Mouse (Mus musculus) retina, embryonic 14.5 days (tissue): ENCODE results near the gene Ubb.

Experiments
- DNase-seq: peaks from one replicate; pipeline ENCODE4 v3.0.0-alpha.2; 2015; ENCODE audit warnings: low spot score

Ubb gene

DNA sequence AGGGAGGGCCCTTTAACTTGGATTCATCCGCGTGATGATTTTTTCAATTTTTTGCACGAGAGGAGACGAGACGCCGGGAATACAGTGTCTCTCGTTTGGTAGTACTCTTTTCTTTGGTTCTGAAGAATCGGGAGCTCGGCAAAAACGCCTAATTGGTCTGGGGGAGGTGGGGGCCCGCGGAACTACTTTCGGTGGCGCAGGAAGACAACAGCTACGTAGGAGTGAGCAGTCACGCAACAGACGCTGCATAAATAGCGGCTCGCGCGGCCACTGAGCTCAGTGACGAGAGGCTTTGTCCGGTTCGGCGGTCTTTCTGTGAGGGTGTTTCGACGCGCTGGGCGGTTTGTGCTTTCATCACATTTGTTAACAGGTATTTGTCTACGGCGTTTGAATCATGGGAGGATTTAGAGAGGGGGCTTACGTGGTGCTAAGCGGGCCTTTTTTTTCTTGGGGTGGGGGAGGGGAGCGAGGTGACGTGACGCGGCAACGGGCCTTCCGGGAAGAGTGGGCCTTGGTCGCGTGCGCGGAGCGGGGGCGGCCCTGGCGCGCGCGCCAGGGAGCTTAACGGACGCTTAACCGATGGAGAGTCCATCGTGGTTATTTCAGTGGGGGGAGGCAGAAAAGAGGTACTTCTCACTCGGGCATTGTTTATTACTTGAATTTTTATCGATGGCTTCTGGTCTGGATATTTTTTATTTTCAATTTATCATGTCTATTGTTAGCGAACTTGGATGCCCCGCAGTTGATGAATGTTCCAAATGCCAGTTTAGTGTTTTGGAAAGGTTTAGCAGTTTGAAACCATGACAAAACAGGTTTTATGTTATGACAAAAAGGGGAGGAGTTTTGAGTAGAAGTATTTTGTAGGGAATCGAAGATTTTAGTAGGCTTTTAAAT is 502 bp downstream of the Ubb start:
- peak; percentile 96 for DNase-seq

DNA sequence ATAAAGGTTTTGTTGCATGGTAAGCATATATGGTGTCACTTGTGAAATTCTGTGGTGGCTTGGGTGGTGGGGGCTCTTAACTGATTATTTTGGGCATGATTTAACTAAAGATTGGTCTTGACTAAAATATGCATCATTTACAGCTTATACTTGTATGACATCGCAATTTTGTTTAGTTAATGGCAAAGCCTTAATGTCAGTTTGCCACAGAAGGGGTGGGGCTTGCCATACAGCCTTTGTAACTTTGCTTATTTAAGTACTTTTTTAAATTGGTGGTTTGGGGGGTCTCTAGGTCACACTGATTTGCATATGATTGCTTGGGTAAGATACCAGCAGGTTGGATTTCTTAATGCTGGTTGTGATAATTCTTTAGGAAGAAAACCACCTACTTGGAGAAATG is 2.2 kb downstream of the Ubb start:
- no peak for DNase-seq

DNA sequence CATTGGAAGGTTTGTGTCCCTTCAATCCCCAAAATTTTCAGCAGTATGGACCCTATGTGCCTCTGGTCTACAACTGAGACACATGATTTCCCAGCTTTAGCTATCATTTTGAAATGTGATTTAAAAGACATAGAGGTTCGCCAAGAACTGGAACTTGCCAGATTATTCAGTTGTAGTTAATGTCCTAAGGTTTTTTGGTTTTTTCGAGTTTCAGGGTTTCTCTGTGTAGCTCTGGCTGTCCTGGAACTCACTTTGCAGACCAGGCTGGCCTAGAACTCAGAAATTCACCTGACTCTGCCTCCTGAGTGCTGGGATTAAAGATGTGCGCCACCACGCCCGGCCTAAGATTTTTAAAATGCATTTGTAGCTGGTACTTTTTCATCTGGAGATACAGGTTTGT is 2.7 kb downstream of the Ubb start:
- DNase-seq = no peak

DNA sequence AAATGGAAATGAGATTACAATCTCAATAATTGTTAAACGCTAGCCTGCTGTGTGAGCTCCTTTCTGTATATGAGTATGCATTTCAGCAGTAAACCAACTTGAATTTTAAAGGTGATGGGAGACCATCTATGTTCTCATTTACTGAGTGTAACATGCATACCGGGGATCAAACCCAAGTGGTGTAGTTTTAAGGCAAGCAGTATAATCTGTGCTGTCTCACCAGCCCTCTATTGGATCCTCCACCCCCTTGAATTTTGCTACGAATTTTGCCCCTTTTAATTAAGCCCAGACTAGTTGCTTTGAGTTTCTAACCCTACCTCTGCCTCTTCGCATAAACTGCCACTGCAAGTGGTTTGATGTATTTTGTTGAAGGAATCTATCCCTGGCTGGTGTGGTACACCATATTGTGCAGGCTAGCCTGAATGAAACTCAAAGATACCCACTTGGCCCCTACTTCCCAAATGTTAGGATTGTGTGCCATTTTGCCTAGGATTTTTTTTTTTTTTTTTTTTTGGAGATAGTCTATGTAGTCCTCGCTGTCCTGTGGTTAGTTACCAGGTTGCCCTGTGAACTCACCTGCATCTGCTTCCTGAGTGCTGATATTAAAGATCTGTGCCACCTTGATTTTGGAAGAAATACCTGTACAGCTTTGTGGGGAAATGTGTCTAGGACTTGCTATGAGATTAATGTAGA is 3.3 kb downstream of the Ubb start:
- peak; percentile 16 for DNase-seq

DNA sequence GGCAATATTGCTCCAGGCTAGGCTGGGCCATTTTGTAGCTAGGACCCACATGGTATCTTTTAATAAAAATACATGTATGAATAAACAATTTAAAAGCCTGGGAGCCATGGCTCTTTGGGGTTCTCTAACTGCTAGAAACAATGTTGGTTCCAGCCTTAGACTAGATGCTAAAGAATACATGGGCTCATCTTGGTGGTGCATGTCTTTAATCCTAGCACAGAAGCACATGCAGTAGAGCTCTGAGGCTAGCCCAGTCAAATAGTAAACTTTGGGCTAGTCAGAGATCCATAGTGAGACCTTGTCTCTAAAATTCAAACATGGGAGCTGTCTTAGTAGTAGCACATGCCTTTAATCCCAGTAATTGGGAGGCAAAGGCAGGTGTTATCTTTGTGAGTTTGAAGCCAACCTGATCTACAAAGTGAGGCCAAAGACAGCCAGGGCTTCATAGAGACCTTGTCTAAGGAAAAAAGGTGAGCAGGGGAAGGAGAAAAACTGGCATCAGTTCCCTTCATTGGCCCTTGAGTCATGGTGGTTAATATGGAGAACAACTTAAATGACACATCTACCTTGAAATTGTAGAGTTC is 4.1 kb downstream of the Ubb start:
- DNase-seq = peak; percentile 19

DNA sequence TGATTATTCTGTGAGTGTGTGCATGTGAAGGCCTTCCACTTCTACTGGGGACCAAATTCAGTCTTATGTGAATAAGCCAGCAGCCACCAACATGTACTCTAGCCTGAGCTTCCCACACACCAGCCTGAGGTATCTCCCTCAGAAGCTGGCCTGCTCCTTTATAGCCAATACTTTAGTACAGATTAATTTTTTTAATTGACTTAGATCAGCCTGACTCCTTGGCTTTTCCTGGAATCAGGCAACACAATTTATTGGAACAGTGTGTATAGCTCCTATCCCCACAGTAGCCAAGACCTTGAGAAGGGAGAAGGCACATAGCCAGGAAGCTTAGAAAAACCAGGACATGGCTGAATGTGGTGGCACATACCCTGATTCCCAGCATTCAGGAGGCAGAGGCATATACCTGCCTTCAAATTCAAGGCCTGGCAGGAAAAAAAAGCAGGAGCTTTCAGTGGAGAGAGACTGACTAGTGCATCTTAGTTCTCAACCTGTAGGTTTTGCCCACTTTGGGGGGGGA is 5.0 kb downstream of the Ubb start:
- DNase-seq = peak; percentile 20

DNA sequence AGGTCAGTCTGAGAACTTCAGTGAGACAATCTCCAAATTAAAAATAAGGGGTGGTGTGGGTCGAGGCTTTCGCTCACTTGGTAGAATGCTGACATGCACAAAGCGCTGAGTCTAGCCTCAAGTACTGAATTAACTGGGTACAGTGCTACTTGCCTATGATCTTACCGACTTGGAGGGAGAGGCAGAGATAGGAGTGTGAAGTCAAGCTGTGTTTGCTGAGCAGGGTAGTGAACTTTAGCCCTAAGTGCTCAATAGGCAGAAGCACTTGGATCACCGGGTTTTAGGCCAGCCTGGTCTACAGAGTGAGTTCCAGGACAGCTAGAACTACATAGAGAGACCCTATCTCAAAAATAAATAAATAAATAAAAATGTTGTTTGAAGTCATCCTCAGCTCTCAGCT is 6.2 kb downstream of the Ubb start:
- peak; percentile 16 for DNase-seq

DNA sequence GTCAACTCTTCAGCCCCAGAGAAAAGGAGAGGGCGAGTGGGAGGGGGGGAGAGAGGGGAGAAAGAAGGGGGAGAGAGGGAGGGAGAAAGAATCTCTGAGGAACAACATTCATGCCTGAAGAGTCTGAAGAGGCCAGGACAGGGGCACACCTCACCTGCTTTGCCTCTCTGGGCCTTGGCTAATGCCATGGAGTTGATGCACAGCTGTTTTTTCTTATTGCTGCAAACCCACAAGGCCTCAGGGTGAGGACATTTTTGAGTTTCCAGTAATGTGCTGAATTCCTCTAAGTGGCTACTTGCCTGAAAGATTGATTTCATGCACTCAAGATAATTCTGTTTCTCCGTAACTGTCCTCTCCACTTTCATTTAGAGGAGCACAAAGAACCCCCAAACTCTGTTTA is 7.2 kb downstream of the Ubb start:
- DNase-seq = no peak

DNA sequence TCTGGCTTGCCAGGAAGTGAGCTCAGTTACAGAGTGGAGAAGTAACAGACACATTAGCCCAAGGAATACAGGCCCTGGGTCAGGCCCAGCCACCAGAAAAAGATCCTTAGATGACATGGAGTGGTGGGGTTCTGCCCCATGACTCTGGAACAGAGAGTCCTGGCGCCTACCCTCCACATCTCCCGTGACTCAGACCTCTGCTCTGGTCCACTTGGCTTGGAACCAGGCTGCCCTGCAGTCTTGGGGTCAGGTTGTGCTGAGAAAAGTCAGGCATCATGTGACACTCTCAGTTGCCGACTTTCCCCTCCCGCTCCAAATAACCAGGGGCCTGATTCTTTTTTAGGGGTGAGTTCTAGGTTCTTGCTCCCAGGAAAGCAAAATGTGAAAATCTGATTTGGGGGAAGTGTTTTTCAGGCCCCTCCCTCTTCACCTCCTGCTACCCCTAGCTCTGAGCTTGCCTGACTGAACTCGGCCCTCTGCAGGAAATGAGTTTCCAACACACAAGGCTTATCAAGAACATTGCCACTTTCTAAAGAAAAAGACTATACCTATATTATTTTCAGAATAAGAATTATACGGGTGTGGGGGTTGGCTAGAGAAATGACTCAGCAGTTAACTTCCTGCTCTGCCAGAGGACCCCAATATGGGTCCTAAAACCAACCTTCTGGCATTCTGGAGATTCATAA is 8.1 kb downstream of the Ubb start:
- DNase-seq = peak; percentile 10

DNA sequence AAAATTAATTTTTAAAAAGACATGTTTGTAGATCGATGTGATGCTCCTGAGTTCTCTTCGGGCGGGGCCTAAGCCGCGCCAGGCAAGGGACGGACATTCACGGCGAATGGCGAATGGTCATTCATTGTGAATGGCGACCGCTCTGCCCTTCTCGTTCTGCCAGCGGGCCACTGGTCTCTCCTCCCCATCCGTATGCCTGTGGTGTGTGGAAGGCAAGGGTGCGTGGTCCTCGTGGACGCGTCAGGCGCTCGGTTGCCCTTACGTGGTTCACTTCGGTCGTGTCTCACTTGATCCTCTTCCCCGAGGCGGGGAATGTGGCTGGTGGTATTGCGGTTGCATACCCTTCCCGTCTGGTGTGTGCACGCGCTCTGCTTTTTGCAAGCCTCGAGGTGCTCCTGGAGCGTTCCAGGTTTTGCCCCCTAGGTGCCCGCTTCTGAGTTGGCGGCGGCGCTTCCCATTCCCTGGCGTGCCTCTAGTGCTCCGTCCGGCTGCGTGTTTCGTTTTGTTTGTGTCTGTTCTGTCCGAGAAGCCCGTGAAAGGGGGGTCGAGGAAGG is 9.6 kb downstream of the Ubb start:
- peak; percentile 20 for DNase-seq

DNA sequence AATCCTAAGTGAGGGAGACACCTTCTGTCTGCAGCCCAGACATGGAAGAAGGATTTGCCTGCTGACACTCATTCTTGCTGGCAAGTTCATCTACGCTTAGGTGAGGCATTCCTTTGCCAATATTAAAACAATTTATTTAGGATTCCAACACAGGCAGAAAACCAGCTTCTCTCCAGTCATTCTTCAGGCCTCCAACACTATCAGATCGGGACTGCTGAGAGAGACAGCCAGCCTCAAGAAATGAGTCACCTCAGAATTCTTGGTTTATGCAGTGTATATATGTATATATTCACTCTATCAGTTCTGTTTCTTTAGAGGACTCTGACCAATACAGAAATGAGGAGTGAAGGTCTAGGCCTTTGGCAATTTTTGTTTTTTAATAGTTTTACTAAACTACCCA is 12.6 kb downstream of the Ubb start:
- DNase-seq = no peak

DNA sequence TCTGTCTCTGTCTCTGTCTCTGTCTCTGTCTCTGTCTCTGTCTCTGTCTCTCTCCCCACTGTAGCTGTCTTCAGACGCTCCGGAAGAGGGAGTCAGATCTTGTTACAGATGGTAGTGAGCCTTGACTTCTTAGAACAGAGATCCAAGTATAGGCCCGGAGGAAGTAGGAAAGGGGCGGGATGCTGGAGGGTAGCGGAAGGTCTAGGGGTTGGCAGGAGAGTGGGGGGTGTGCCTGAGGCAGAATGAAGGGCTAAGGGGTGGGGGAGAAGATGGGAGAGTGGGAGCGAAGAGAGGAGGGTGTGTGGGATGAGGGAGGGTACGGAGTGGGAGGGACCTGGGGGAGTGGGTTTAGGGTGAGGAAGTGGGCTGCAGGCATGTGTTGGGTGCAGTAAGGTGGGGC is 14.8 kb downstream of the Ubb start:
- DNase-seq = no peak

DNA sequence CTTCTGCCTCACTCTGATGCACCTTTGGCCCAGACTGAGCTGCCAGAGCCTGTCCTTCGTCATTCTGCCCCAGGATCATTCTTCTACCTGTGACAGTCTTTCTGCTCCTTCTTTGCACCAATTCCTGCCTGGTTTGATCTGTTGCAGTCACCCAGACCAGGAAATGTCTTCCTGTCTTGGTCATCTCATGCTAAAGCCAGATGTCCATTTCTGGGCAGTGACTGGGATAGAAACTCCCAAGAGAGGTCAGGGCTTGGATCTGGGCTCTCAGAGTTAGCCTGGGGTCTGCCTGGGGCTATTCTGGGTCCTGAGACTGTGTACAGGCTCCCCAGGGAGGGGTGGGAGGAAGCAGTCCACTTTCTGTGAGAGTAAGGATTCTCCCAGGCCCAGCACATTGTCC is 15.2 kb downstream of the Ubb start:
- DNase-seq = no peak

DNA sequence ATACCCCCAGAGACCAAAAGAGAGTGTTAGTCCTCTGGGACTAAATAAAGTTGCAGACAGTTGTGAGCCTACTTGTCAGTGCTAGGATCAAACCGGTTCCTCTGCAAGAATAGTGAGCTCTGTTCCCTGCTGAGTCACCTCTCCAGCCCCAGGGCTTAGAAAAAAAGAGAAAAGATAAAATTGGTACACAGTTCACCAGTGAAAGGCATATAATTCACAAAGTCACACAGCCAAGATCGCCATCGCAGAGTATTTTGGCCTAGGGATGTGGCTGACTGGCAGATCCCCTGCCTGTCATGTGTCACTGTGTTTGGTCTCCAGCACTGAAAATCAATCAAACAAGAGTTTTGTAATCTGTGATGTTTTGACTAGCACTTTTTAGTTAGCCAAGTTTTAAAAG is 17.3 kb downstream of the Ubb start:
- DNase-seq = no peak

DNA sequence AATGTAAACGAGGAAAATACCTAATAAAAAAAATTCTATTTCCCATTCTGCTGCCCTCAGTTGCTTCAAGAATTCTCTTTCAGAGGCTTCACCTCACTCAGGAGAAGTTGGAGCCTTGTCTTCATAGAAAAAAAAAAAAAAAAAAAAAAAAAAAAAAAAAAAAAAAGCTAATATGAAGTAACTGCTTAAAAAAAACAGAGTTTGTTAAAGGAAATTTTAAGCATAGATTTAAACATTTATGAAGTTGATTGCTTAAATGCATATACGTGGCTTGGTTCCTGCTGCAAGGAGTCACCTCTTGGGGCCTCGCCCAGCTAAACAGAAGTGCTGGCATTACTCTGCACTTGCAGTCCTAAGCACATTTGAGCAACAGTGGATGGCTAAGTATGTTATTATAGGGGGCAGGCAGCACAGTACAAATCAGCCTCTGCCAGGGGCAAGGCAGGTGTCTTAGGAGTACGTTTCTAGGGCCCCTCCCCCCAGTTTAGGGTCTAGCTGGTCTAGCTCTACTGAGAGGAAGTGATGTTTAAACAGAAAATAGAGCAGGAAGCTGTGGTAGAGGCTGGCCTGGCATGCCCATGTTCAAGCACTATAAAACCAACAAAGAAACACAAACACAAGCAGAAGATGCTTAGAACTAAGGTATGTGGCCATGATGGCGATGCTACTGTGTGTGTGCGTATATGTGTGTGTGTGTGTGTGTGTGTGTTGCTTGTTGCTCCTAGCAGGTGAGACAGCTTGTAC is 23.2 kb downstream of the Ubb start, which contains the start of gene Trpv2:
Gene Trpv2, plus strand, starts transcription at position 528 of the 744 bp plus-strand sequence.
- no peak for DNase-seq

DNA sequence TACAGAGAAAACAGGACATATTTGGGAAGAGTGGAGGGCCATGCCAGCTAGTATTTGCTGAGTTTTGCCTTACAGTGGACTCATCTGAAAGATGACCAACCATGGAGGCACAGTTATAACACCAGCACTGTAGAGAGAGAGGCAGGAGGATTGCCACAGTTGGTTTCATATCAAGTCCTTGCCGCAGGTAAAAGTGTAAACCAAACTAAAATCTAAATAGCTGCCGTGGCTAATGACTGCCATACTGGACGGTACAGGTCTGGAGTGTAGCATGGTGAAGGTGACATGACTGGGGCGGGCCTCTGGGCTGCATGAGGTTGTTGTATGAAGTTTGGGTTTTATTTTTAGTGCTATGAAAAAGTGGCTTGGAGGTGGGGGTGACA is 23.7 kb downstream of the Ubb start:
- DNase-seq = no peak

DNA sequence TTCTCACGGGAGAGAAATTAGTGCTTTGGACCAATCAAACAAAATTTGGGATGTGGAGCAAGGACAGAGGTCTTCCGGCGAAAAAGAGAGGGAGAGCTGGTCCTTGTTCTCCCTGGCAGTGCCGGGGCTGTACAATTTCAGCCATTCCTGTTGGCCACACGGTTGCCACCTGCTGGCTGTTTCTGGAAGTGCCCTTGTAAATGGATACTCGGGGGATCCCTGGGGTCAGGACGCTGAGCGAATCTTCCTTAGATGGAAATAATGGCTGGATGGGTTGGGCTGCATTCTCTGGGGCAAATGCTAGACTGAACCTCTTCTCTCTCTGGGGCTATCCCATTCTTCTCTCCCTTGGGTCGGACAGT is 24.3 kb downstream of the Ubb start:
- DNase-seq = peak; percentile 95

DNA sequence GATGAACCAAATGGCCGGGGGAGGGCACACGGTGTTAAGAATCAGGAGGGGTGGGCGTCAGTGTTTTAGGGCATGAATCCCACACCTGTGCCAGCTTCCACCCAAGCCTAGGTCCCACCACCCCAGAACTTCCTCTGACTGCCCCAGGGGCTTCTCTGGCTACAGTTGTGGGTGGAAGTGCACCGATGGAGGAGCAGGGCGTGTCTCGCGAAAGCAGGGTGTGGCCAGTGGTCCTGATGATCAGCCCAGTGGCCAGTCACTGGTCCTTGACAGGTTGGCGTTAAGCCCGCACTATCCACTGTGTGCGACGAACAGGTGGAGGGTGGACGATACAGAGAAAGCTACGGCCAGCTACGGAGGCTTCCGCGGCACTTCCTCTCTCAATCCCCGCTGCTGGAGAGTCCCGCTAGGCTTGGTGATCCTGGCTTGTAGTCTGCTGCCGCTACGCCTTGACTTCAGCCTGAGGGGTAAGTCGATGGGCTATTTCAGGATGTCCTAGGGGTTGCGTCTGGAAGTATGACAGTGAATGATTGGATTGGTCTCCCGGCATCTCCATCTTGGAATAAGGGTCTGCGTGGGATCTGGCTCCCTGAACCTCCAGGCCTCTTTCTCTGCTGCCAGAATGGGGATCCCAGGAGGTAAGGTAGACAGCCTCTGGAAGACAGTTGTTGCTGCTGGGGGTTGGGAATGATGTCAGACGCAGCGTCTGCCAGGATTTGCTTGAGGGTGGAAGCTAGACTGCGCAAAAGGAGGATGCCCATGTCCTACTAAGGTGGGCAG is 24.9 kb downstream of the Ubb start:
- DNase-seq = peak; percentile 49

DNA sequence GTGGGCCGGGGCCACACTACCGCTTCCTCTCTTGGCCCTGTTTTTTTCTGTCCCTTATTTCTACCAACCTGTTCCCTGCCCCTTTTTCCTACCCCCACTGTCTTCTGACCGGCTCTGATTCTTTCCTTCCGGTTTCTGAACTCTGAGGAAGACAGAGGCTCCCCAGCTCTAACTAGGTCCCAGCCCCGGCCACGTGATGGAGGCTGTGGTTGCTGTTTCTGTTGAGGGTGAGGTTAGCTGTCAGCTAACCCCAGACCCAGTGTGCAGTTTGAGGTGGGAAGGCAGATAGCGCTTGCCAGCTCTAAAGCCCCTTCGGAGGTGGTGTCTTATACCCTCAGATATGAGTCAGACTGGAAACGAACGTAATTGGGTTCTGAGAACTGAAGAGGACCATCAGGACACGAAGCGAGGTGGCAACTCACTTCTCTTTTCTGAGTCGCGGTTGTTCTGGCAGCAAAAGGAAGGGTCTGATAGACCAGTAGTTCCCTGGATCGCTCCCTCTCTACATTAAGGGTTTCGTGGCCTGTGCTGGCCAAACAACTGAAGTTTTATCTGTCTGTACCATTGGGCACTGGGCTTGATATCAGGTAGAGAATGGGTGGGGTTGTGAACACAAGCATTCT is 25.7 kb downstream of the Ubb start:
- no peak for DNase-seq

DNA sequence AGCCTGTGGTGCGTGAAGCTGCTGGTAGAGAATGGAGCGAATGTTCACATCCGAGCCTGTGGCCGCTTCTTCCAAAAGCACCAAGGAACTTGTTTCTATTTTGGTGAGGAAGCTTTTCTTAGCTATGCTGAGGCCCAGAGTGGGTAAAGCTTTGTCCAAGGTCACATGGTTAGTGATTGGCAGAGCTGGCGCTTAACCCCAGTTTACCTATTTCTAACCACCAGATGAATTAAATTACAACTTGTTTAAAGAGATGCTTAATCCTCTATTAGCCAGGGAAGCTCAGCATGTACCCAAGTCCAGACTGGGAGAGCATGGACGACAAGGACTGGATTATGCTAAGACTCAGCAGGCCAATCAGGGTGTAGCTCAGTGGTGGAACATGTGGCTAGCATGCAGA is 32.1 kb downstream of the Ubb start:
- DNase-seq = no peak
